Mouse (Mus musculus) liver, adult 2 months (tissue): ENCODE measurements around the gene Spsb2. TPM values are rescaled to one million over a fixed set of nuclear protein-coding genes. Genes with fewer than 3 reads are reported as not detected.
A peak's percentile ranks its signal among the peaks of the same experiment; 100 is the strongest.

ENCODE experiments used
- DNase-seq: peaks from one replicate; pipeline ENCODE4 v3.0.0-alpha.2; 2011; ENCODE audit warnings: low read depth, low spot score; ENCODE audit errors: extremely low read depth
- H3K27ac ChIP-seq: fragments of 200-500 bp; replicated peaks from 2 replicates; pipeline ENCODE4 v1.5.1; 2012; ENCODE audit warnings: low read depth, mild to moderate bottlenecking, control low read depth, inconsistent platforms, low read length; ENCODE audit not compliant: insufficient read depth
- H3K27me3 ChIP-seq: fragments of 200-500 bp; 2 replicates; pipeline ENCODE4 v1.6.1; 2012; ENCODE audit warnings: mild to moderate bottlenecking, moderate library complexity, low read length, inconsistent platforms; ENCODE audit not compliant: control insufficient read depth, insufficient read depth
- H3K36me3 ChIP-seq: fragments of 200-500 bp; 2 replicates; pipeline ENCODE4 v1.6.1; 2012; ENCODE audit warnings: low read length, inconsistent platforms; ENCODE audit not compliant: control insufficient read depth, insufficient read depth
- H3K4me1 ChIP-seq: fragments of 200-500 bp; 2 replicates; pipeline ENCODE4 v1.6.1; 2011; ENCODE audit warnings: low read length; ENCODE audit not compliant: control insufficient read depth, insufficient read depth
- H3K4me3 ChIP-seq: fragments of 200-500 bp; 2 replicates; pipeline ENCODE4 v1.5.1; 2011; ENCODE audit warnings: low read depth, mild to moderate bottlenecking, control low read depth, low read length, moderate library complexity; ENCODE audit not compliant: insufficient read depth
- H3K79me2 ChIP-seq: fragments of 200-500 bp; 2 replicates; pipeline ENCODE4 v1.6.1; 2012; ENCODE audit warnings: inconsistent platforms, mild to moderate bottlenecking, low read length, moderate library complexity; ENCODE audit not compliant: control insufficient read depth, insufficient read depth
- H3K9ac ChIP-seq: fragments of 200-500 bp; 2 replicates; pipeline ENCODE4 v1.6.1; 2012; ENCODE audit warnings: low read depth, mild to moderate bottlenecking, control low read depth, inconsistent platforms, low read length
- CTCF ChIP-seq: fragments of 200-500 bp; IDR thresholded peaks from 2 replicates; pipeline ENCODE4 v1.5.1; 2011; ENCODE audit warnings: low read depth, low read length, control low read depth
- POLR2A ChIP-seq: fragments of 200-500 bp; IDR thresholded peaks from 2 replicates; pipeline ENCODE4 v1.6.1; 2011; ENCODE audit warnings: low read length, control low read depth; ENCODE audit not compliant: insufficient read depth; ENCODE audit errors: extremely low read depth
- WGBS: fragments of 180-500 bp; shearing (Covaris S2); methylation state at CpG from one replicate; pipeline ENCODE4 v1.1.7; 2018; 5-methylcytosine and 5-hydroxymethylcytosine counted together
- polyA plus RNA-seq: library from polyadenylated mRNA; depleted of rRNA; stranded (reverse); fragments of >200 nt; gene quantifications from 2 replicates; pipeline ENCODE4 v1.2.3, GENCODE M21; 2012; rRNA removed
- total RNA-seq: library from RNA; depleted of rRNA; stranded (reverse); fragments of >200 nt; gene quantifications from 2 replicates; pipeline ENCODE4 v1.2.3, GENCODE M21; 2014; rRNA removed

Spsb2 gene
- total RNA-seq (9.9 and 14.1 TPM in 2 replicates), polyA plus RNA-seq (20.1 and 21.6 TPM in 2 replicates)

- H3K27me3 ChIP-seq, result no peaks in the 10 kb centered on the region
- peak within 1 kb of the TSS; percentile 87 for H3K4me3 ChIP-seq
- peaks cover 8% of the 10 kb centered on the region for H3K36me3 ChIP-seq
- no peaks in the 10 kb centered on the region for H3K79me2 ChIP-seq
- H3K9ac ChIP-seq, result peak within 1 kb of the TSS; percentile 84
- H3K27ac ChIP-seq, result peak within 1 kb of the TSS; percentile 83
- peaks cover 22% of the 10 kb centered on the region for H3K4me1 ChIP-seq
- no peak for TF ChIP-seq CTCF
- TF ChIP-seq POLR2A, result no peak
- 2% methylated on average over 29 of the region's 29 CpGs for WGBS
- peak; percentile 72 for DNase-seq
Observed at GRCm38 (mm10) chr6:124808358-124809012, at the start of gene Spsb2. Spsb2 (plus strand) TSS chr6:124808661.

GRCm38 (mm10) chr6:124758849-124759232, 49.6 kb upstream of the Spsb2 start:
- TF ChIP-seq POLR2A (no peak), CTCF (no peak)
- no peak for DNase-seq
- H3K27ac ChIP-seq, result peak overlapping the region; percentile 39; the same call in 1 of the 2 replicates
- H3K79me2 ChIP-seq, result peaks cover 23% of the 10 kb centered on the region
- no peaks in the 10 kb centered on the region for H3K27me3 ChIP-seq
- H3K9ac ChIP-seq, result no peak overlapping the region
- 33% methylated on average over 2 of the region's 2 CpGs for WGBS
- peaks cover 29% of the 10 kb centered on the region for H3K4me1 ChIP-seq
- no peaks in the 10 kb centered on the region for H3K36me3 ChIP-seq
- no peak overlapping the region for H3K4me3 ChIP-seq

- DNase-seq, result peak; percentile 73
- H3K27me3 ChIP-seq, result no peaks in the 10 kb centered on the region
- H3K27ac ChIP-seq, result no peak overlapping the region
- H3K4me1 ChIP-seq, result peaks cover 26% of the 10 kb centered on the region
- peaks cover 23% of the 10 kb centered on the region for H3K79me2 ChIP-seq
- 2% methylated on average over 5 of the region's 5 CpGs for WGBS
- TF ChIP-seq CTCF, result peak; percentile 96
- no peak for TF ChIP-seq POLR2A
- no peak overlapping the region for H3K4me3 ChIP-seq
- no peak overlapping the region for H3K9ac ChIP-seq
- no peaks in the 10 kb centered on the region for H3K36me3 ChIP-seq
Observed at GRCm38 (mm10) chr6:124759259-124759658, 49.2 kb upstream of the Spsb2 start.

GRCm38 (mm10) chr6:124765951-124766350, 42.5 kb upstream of the Spsb2 start:
- no peaks in the 10 kb centered on the region for H3K79me2 ChIP-seq
- H3K27ac ChIP-seq, result no peak overlapping the region
- H3K4me1 ChIP-seq, result peaks cover 5% of the 10 kb centered on the region; the same call in 1 of the 2 replicates
- TF ChIP-seq POLR2A, result no peak
- no peak for TF ChIP-seq CTCF
- H3K27me3 ChIP-seq, result peaks cover 9% of the 10 kb centered on the region
- WGBS, result 85% methylated on average over 7 of the region's 7 CpGs
- H3K4me3 ChIP-seq, result no peak overlapping the region
- no peak overlapping the region for H3K9ac ChIP-seq
- no peak for DNase-seq
- H3K36me3 ChIP-seq, result no peaks in the 10 kb centered on the region

- no peak for DNase-seq
- Histone ChIP-seq H3K4me1 (peaks cover 5% of the 10 kb centered on the region; the same call in 1 of the 2 replicates), H3K27me3 (peaks cover 9% of the 10 kb centered on the region), H3K27ac (no peak overlapping the region), H3K9ac (no peak overlapping the region), H3K36me3 (no peaks in the 10 kb centered on the region), H3K79me2 (no peaks in the 10 kb centered on the region), H3K4me3 (no peak overlapping the region)
- TF ChIP-seq POLR2A, result no peak
- no peak for TF ChIP-seq CTCF
- WGBS, result 70% methylated on average over 4 of the region's 4 CpGs
Observed at GRCm38 (mm10) chr6:124767536-124767919, 40.9 kb upstream of the Spsb2 start.
